Comparison of ENCODE assay signal across 24 mouse cellular contexts in the genomic region with DNA sequence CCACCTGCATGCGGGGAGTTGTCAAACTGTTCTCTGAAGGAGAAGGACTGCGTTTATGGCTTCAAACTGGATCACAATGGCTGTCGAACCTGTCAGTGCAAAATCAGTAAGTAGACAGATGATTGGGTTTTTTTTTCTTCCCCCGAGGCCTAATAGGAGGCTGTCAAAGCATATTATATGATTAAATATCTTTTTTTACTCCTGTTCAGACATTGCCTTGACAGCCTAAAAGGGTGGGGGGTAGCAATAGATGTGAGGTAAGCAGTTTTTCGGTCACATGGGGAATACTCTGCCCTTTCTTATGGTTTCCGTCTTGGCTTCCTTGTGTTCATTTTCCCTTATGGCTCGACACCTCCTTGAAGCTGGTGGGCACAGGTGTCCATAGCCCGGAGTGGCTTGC.
DNase-seq lines count a peak whose midpoint lies in the region; ATAC-seq lines count a peak whose summit lies in the region.
"Had no signal": no experiment of that assay in that cellular context is flagged by ENCODE, and none has a peak within 500 bp of the region (broad histone marks: within the 10 kb centered on the region; RNA-seq: fewer than 3 reads in every experiment).

No protein-coding gene starts in this region.

- H3K9me3 ChIP-seq in forebrain, embryonic 16.5 days (ENCODE audit: control insufficient read depth, low read length), result no peaks in the 10 kb centered on the region
- no peaks in the 10 kb centered on the region for H3K9me3 ChIP-seq in forebrain, embryonic 13.5 days (replicated peaks)
- H3K9me3 ChIP-seq in midbrain, embryonic 11.5 days (ENCODE audit: control insufficient read depth, low read length), result no peaks in the 10 kb centered on the region
- H3K9me3 ChIP-seq: embryonic facial prominence, embryonic 13.5 days; embryonic facial prominence, embryonic 15.5 days; G1E had no signal

- H3K27me3 ChIP-seq in forebrain, embryonic 16.5 days (replicated peaks; ENCODE audit: control insufficient read depth, insufficient read depth, low read length), result no peaks in the 10 kb centered on the region
- no peaks in the 10 kb centered on the region for H3K27me3 ChIP-seq in forebrain, embryonic 13.5 days
- no peaks in the 10 kb centered on the region for H3K27me3 ChIP-seq in midbrain, embryonic 11.5 days (ENCODE audit: control insufficient read depth, insufficient read depth, low read length)
- H3K27me3 ChIP-seq: CH12.LX; embryonic facial prominence, embryonic 13.5 days; embryonic facial prominence, embryonic 15.5 days; Patski had no signal

- H3K4me3 ChIP-seq in forebrain, embryonic 16.5 days (replicated peaks; ENCODE audit: low read length), result no peak overlapping the region
- no peak overlapping the region for H3K4me3 ChIP-seq in forebrain, embryonic 13.5 days
- H3K4me3 ChIP-seq in midbrain, embryonic 11.5 days (ENCODE audit: low read depth, low read length), result no peak overlapping the region
- H3K4me3 ChIP-seq: embryonic facial prominence, embryonic 13.5 days; embryonic facial prominence, embryonic 15.5 days; erythroblast, embryonic 14.5 days had no signal

- H3K4me2 ChIP-seq in forebrain, embryonic 16.5 days (ENCODE audit: low read length), result no peak overlapping the region
- no peak overlapping the region for H3K4me2 ChIP-seq in forebrain, embryonic 13.5 days
- no peak overlapping the region for H3K4me2 ChIP-seq in midbrain, embryonic 11.5 days
- H3K4me2 ChIP-seq: embryonic facial prominence, embryonic 13.5 days; embryonic facial prominence, embryonic 15.5 days had no signal

- no peak overlapping the region for H3K9ac ChIP-seq in forebrain, embryonic 16.5 days (replicated peaks; ENCODE audit: low read depth, low read length)
- no peak overlapping the region for H3K9ac ChIP-seq in forebrain, embryonic 13.5 days
- H3K9ac ChIP-seq in midbrain, embryonic 11.5 days (ENCODE audit: low read length), result no peak overlapping the region
- H3K9ac ChIP-seq: embryonic facial prominence, embryonic 13.5 days; embryonic facial prominence, embryonic 15.5 days had no signal

- H3K27ac ChIP-seq in forebrain, embryonic 16.5 days (ENCODE audit: low read length), result no peak overlapping the region
- no peak overlapping the region for H3K27ac ChIP-seq in forebrain, embryonic 13.5 days
- no peak overlapping the region for H3K27ac ChIP-seq in midbrain, embryonic 11.5 days (ENCODE audit: low read depth, low read length)
- H3K27ac ChIP-seq: embryonic facial prominence, embryonic 13.5 days; embryonic facial prominence, embryonic 15.5 days had no signal

- no peaks in the 10 kb centered on the region for H3K36me3 ChIP-seq in forebrain, embryonic 16.5 days (ENCODE audit: control insufficient read depth, insufficient read depth)
- peaks cover 4% of the 10 kb centered on the region; the same call in 1 of the 2 replicates for H3K36me3 ChIP-seq in forebrain, embryonic 13.5 days (ENCODE audit: poor library complexity, severe bottlenecking)
- 0 out of 2 replicates have a peak, but pooled peaks cover 2% of the 10 kb centered on the region for H3K36me3 ChIP-seq in midbrain, embryonic 11.5 days (ENCODE audit: control insufficient read depth, insufficient read depth, low read length)

- peak; percentile 74 for ATAC-seq in forebrain, embryonic 16.5 days
- no peak for ATAC-seq in forebrain, embryonic 13.5 days
- no peak for ATAC-seq in midbrain, embryonic 11.5 days (ENCODE audit: low FRiP score)
- ATAC-seq: activated CD4-positive, CD25-positive, alpha-beta regulatory T cell, adult 4 months; CD4-positive, CD25-positive, alpha-beta regulatory T cell, adult 4 months; forebrain, embryonic 14.5 days; Patski had no signal

- WGBS in forebrain, embryonic 16.5 days, result 77% methylated on average over 8 of the region's 8 CpGs
- WGBS in forebrain, embryonic 13.5 days, result 85% methylated on average over 8 of the region's 8 CpGs
- WGBS in midbrain, embryonic 11.5 days, result 90% methylated on average over 8 of the region's 8 CpGs

- DNase-seq in heart, adult 11 months, result peak; percentile 28
- DNase-seq in heart, postnatal 10 days, result no peak
- DNase-seq in midbrain, embryonic 11.5 days (ENCODE audit: low spot score, missing footprints), result no peak
- DNase-seq: adrenal gland, adult 8-10 months; adrenal gland, postnatal 14 days; adrenal gland, postnatal 36 days; B cell, adult 2 months; cerebellum, adult 11-12 months; cerebellum, adult 2 months; cerebellum, adult 9-10 months; cerebellum, postnatal 14 days; cerebellum, postnatal 36 days; embryo, embryonic 11 days had no signal

- 0 out of 2 replicates have a peak, but pooled peaks cover 2% of the 10 kb centered on the region for H3K4me1 ChIP-seq in forebrain, embryonic 16.5 days (replicated peaks; ENCODE audit: control insufficient read depth, insufficient read depth, low read length)
- H3K4me1 ChIP-seq in forebrain, embryonic 13.5 days, result no peaks in the 10 kb centered on the region
- no peaks in the 10 kb centered on the region for H3K4me1 ChIP-seq in midbrain, embryonic 11.5 days (ENCODE audit: control insufficient read depth, insufficient read depth, low read length)

- intact Hi-C loops in heart, postnatal 10 days (cut with DNase I), result no loop called here
